In the genomic region with DNA sequence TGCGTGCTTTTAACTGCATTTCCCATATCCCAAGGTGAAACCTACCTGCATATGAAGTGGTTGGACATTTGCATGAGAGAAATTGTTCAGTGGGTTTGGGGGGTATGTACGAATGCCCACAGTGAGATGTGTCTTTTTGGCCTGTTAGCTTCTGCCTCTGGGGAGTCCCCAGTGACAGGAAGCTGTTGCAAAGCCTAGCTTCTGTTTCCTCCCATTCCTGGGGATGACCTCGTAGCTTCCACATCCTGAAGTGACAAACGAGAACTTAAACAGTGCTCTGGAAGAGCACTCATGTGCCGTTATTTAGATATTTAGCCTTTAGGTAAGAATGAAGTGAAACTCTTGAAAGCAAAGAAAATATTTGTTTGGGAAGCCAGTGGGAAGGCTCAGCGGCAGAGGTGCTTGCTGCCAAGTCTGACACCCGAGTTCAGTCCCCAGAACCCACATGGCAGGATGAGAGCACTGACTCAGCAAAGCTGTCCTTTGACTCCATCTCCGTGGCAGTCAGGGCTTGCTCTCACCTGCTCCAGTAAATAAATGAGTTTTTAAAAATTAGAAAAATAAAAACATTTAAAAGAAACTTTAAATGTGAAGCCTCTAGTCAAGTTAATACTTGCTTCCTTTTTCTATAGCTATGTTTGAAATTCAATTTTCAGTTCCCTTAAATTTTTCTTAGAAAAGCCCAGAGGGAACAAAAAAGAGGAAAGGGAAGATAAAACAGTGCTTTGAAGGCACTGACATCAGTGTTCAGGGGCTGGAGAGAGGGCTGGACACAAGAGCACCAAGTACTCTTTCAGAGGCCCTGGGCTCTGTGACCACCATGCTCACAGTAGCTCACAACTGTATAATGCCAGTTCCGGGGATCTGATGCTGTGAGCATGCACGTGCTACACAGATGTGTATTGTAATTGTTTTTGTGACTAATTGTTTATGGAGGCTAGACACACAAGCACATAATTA, we compare ENCODE assay signal across 15 mouse cellular contexts. TPM values are rescaled to one million over a fixed set of nuclear protein-coding genes. Genes with fewer than 3 reads are reported as not detected.
DNase-seq lines count a peak whose midpoint lies in the region; ATAC-seq and TF ChIP-seq lines count a peak whose summit lies in the region.
"Had no signal": no experiment of that assay in that cellular context is flagged by ENCODE, and none has a peak within 500 bp of the region (broad histone marks: within the 10 kb centered on the region; RNA-seq: fewer than 3 reads in every experiment).

No protein-coding gene starts in this region.

- no peaks in the 10 kb centered on the region for H3K27me3 ChIP-seq in kidney, adult 2 months (replicated peaks; ENCODE audit: control insufficient read depth, insufficient read depth, low read length)
- H3K27me3 ChIP-seq in splenic B cell, adult 2 months (ENCODE audit: control insufficient read depth, insufficient read depth, low read length, poor library complexity, severe bottlenecking) = no peaks in the 10 kb centered on the region
- no peaks in the 10 kb centered on the region for H3K27me3 ChIP-seq in hindbrain, embryonic 11.5 days (ENCODE audit: control insufficient read depth, insufficient read depth, low read length)
- H3K27me3 ChIP-seq: forebrain, embryonic 13.5 days; hindbrain, embryonic 15.5 days had no signal

- WGBS in kidney, adult 2 months = 51% methylated on average over 10 of the region's 10 CpGs
- WGBS in hindbrain, embryonic 11.5 days = 70% methylated on average over 10 of the region's 10 CpGs

- TF ChIP-seq POLR2A in kidney, adult 2 months (IDR thresholded peaks at IDR 0.05; ENCODE audit: low read depth, low read length) = no peak

- no peak overlapping the region for H3K4me3 ChIP-seq in kidney, adult 2 months (ENCODE audit: insufficient read depth, low read depth, low read length)
- H3K4me3 ChIP-seq in hindbrain, embryonic 11.5 days (ENCODE audit: low read depth, low read length) = no peak overlapping the region
- H3K4me3 ChIP-seq: forebrain, embryonic 13.5 days; hindbrain, embryonic 15.5 days had no signal

- DNase-seq in kidney, adult 2 months = peak; percentile 60
- DNase-seq in kidney, adult 11 months = no peak
- peak; percentile 37 for DNase-seq in thymus, postnatal 14 days
- DNase-seq in thymus, adult 18-20 months = no peak
- DNase-seq in splenic B cell, adult 2 months (ENCODE audit: low read depth, low spot score) = peak; percentile 47
- no peak for DNase-seq in hindbrain, embryonic 11.5 days (ENCODE audit: low spot score)
- no peak for DNase-seq in urinary bladder, adult 18-20 months (ENCODE audit: low spot score in 2 of 2)
- DNase-seq: adrenal gland, postnatal 25 days; layer of hippocampus, adult 9-11 months; retina, postnatal 1 day had no signal

- H3K4me2 ChIP-seq in hindbrain, embryonic 11.5 days (replicated peaks; ENCODE audit: low read depth, low read length) = no peak overlapping the region
- H3K4me2 ChIP-seq: forebrain, embryonic 13.5 days; hindbrain, embryonic 15.5 days had no signal

- no peak overlapping the region for H3K9ac ChIP-seq in hindbrain, embryonic 11.5 days (ENCODE audit: low read depth, low read length)
- H3K9ac ChIP-seq: forebrain, embryonic 13.5 days; hindbrain, embryonic 15.5 days; liver, embryonic 14.5 days had no signal

- peak; percentile 65 for ATAC-seq in inflammation-experienced regulatory T-cells, adult 6 months
- no peak for ATAC-seq in hindbrain, embryonic 11.5 days (ENCODE audit: low FRiP score)
- ATAC-seq: forebrain, embryonic 13.5 days had no signal

- H3K4me1 ChIP-seq in kidney, adult 2 months (ENCODE audit: control insufficient read depth, insufficient read depth, low read length) = peaks cover 28% of the 10 kb centered on the region
- no peaks in the 10 kb centered on the region; the same call in 1 of the 2 replicates for H3K4me1 ChIP-seq in hindbrain, embryonic 11.5 days (replicated peaks; ENCODE audit: control insufficient read depth, insufficient read depth, low read length)
- H3K4me1 ChIP-seq: forebrain, embryonic 13.5 days had no signal

- H3K36me3 ChIP-seq in kidney, adult 2 months (ENCODE audit: control insufficient read depth, insufficient read depth, low read length) = no peaks in the 10 kb centered on the region
- H3K36me3 ChIP-seq in splenic B cell, adult 2 months (ENCODE audit: control insufficient read depth, insufficient read depth, low read length, poor library complexity, severe bottlenecking) = peaks cover 9% of the 10 kb centered on the region
- no peaks in the 10 kb centered on the region; the same call in 1 of the 2 replicates for H3K36me3 ChIP-seq in hindbrain, embryonic 11.5 days (ENCODE audit: control insufficient read depth, insufficient read depth, low read length)

- no peak for TF ChIP-seq CTCF in kidney, adult 2 months (conservative IDR thresholded peaks at IDR 0.05; ENCODE audit: insufficient read depth, insufficient read length, low read depth, low read length)

- no peaks in the 10 kb centered on the region for H3K9me3 ChIP-seq in hindbrain, embryonic 11.5 days (ENCODE audit: control insufficient read depth, low read length)
- H3K9me3 ChIP-seq: forebrain, embryonic 13.5 days; G1E; hindbrain, embryonic 15.5 days had no signal

- H3K27ac ChIP-seq in kidney, adult 2 months (ENCODE audit: insufficient read depth, low read depth, low read length) = no peak overlapping the region
- no peak overlapping the region for H3K27ac ChIP-seq in hindbrain, embryonic 11.5 days (ENCODE audit: low read depth, low read length)
- H3K27ac ChIP-seq: forebrain, embryonic 13.5 days; hindbrain, embryonic 15.5 days; liver, embryonic 14.5 days had no signal

RNA-seq across cellular contexts. Expression of gene Ppp1r21, which starts 21.3 kb away (rescaled TPM):
- polyA plus RNA-seq in kidney, adult 2 months (2012; rRNA removed) = 39.5 and 47.7 TPM in 2 replicates
- 10 to 100 TPM; 16.8 to 31.9 (median 28.2) TPM for polyA plus RNA-seq in inflammation-experienced regulatory T-cells, adult 6 months (2017; shearing (Covaris generic))
- polyA plus RNA-seq in hindbrain, embryonic 11.5 days (2014; fragmentation: Nextera tagmentation; extraction: Ambion mirVana) = 25.4 and 28.6 TPM in 2 replicates

RNA-seq across cellular contexts. Expression of gene Ston1, which starts 46.2 kb away (rescaled TPM):
- polyA plus RNA-seq in kidney, adult 2 months (2012; rRNA removed) = 22.5 and 25.6 TPM in 2 replicates
- polyA plus RNA-seq in inflammation-experienced regulatory T-cells, adult 6 months (2017; shearing (Covaris generic)) = 1 to 10 TPM; 1.1 to 2.5 (median 2.1) TPM
- 4.8 and 7.2 TPM in 2 replicates for polyA plus RNA-seq in hindbrain, embryonic 11.5 days (2014; fragmentation: Nextera tagmentation; extraction: Ambion mirVana)

Comparison
In these comparisons a context has a peak if more than half of its experiments do, and no peak if none do; other contexts are left out.
1. DNase-seq: peak in kidney, adult 2 months (single experiment), thymus, postnatal 14 days (single experiment) and splenic B cell, adult 2 months (single experiment); none in kidney, adult 11 months (single experiment), thymus, adult 18-20 months (0 of 2), hindbrain, embryonic 11.5 days (single experiment) and urinary bladder, adult 18-20 months (0 of 2).